Mouse (Mus musculus): ENCODE data around the gene Obp2a. TPM values are rescaled to one million over a fixed set of nuclear protein-coding genes. Genes with fewer than 3 reads are reported as not detected.

Obp2a gene
- polyA plus RNA-seq, 1 experiment from 2014 or later, result not detected

DNA sequence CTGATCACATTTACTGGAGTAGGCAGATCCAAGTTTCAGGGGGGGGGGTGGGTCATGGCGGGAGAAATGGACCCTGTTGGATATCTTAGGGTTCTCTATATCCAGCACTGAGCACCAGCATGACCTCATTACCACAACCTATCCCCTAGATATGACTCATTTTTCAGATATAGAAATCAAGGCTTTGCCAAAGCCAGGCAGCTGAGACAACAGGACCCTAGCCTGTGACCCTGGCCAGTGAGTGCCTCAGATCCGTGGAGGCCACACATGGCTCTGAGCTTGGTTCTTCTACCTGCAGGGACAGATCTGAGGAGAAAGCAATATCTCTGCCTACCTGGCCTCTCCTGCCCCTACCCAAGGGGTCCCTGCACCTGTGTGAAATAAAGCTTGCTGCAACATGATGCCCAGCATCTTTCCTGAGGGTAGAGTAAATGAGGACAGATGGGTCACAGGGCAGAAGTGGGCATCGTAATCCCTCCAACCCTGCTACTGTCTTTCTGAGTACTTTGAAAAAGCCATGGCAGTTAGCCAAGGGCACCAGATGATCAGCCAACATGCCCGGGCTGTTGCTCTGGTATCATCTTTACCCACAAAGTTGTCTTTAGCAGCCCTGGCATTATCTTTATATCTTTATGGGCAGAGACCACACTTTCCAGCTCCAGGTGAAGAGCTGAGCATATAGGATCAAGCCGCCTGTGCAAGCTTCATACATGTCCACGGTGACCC lies 38.4 kb upstream of the Obp2a start:
- Histone ChIP-seq H3K4me2 (ENCODE audit: low read length) (no peak overlapping the region), H3K9ac (ENCODE audit: low read length) (no peak overlapping the region), H3K36me3 (ENCODE audit: control insufficient read depth, insufficient read depth, low read length) (no peaks in the 10 kb centered on the region), H3K27me3 (ENCODE audit: control insufficient read depth, insufficient read depth, low read length) (no peaks in the 10 kb centered on the region), H3K9me3 (ENCODE audit: control insufficient read depth, low read length) (no peaks in the 10 kb centered on the region), H3K4me3 (ENCODE audit: control insufficient read depth in 1 of 2, insufficient read depth in 1 of 2, low read depth in 1 of 2, low read length in 2 of 2) (no peak overlapping the region), H3K4me1 (ENCODE audit: control insufficient read depth in 2 of 2, insufficient read depth in 2 of 2, low read length in 2 of 2) (no peaks in the 10 kb centered on the region), H3K27ac (replicated peaks in 1 of 2; ENCODE audit: control insufficient read depth in 1 of 2, insufficient read depth in 1 of 2, low read depth in 2 of 2, low read length in 2 of 2) (no peak overlapping the region)
- ATAC-seq (ENCODE audit: insufficient number of reproducible peaks, insufficient read depth, low FRiP score, low read depth), result no peak
- WGBS, result 76% methylated on average over 6 of the region's 6 CpGs

DNA sequence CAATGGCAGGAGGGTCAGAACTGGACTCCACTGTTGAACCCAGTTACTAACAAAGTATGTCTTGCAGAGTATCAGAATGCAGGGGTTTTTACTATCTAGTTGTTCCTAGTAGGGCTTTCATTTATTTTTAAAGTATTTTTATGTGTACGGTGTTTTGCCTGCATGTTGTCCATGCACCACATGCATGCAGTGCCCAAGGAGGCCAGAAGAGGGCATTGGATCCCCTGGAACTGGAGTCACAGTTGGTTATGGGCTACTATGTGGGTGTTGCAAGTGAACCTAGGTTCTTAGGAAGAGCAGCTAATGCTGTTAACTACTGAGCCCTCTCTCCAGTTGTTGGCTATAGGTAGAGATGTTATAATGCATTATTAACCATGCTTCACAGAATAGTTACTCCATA lies 36.3 kb upstream of the Obp2a start:
- no peak for ATAC-seq (ENCODE audit: insufficient number of reproducible peaks, insufficient read depth, low FRiP score, low read depth)
- WGBS, result 69% methylated on average over 1 of the region's 1 CpGs
- Histone ChIP-seq H3K4me3 (ENCODE audit: control insufficient read depth in 1 of 2, insufficient read depth in 1 of 2, low read depth in 1 of 2, low read length in 2 of 2) (no peak overlapping the region), H3K36me3 (ENCODE audit: control insufficient read depth, insufficient read depth, low read length) (no peaks in the 10 kb centered on the region), H3K9ac (ENCODE audit: low read length) (no peak overlapping the region), H3K4me1 (ENCODE audit: control insufficient read depth in 2 of 2, insufficient read depth in 2 of 2, low read length in 2 of 2) (no peaks in the 10 kb centered on the region), H3K27me3 (ENCODE audit: control insufficient read depth, insufficient read depth, low read length) (no peaks in the 10 kb centered on the region), H3K27ac (replicated peaks in 1 of 2; ENCODE audit: control insufficient read depth in 1 of 2, insufficient read depth in 1 of 2, low read depth in 2 of 2, low read length in 2 of 2) (no peak overlapping the region), H3K9me3 (ENCODE audit: control insufficient read depth, low read length) (no peaks in the 10 kb centered on the region), H3K4me2 (ENCODE audit: low read length) (no peak overlapping the region)

DNA sequence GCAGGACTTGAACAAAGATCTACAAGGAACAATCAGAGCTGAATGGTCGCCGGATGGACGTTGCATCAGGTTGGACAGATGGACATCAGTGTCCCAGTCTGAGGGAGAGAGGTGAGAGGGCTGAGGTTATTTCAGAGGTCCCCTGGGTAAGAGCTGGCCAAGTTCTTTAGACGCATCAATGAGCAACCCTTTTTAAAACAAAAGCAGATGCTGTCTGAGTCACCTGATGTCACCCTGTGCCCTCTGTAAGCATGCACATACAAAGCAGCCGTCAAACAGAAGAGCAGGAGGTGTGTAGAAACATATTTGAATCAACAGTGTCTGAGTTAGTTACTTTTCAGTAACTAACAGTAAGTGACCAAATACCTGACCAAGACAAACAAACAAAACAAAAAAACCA lies 35.7 kb upstream of the Obp2a start:
- Histone ChIP-seq H3K27ac (replicated peaks in 1 of 2; ENCODE audit: control insufficient read depth in 1 of 2, insufficient read depth in 1 of 2, low read depth in 2 of 2, low read length in 2 of 2) (no peak overlapping the region), H3K9me3 (ENCODE audit: control insufficient read depth, low read length) (no peaks in the 10 kb centered on the region), H3K9ac (ENCODE audit: low read length) (no peak overlapping the region), H3K4me2 (ENCODE audit: low read length) (no peak overlapping the region), H3K27me3 (ENCODE audit: control insufficient read depth, insufficient read depth, low read length) (no peaks in the 10 kb centered on the region), H3K4me3 (ENCODE audit: control insufficient read depth in 1 of 2, insufficient read depth in 1 of 2, low read depth in 1 of 2, low read length in 2 of 2) (no peak overlapping the region), H3K36me3 (ENCODE audit: control insufficient read depth, insufficient read depth, low read length) (no peaks in the 10 kb centered on the region), H3K4me1 (ENCODE audit: control insufficient read depth in 2 of 2, insufficient read depth in 2 of 2, low read length in 2 of 2) (no peaks in the 10 kb centered on the region)
- WGBS, result 84% methylated on average over 5 of the region's 5 CpGs
- ATAC-seq (ENCODE audit: insufficient number of reproducible peaks, insufficient read depth, low FRiP score, low read depth), result no peak

DNA sequence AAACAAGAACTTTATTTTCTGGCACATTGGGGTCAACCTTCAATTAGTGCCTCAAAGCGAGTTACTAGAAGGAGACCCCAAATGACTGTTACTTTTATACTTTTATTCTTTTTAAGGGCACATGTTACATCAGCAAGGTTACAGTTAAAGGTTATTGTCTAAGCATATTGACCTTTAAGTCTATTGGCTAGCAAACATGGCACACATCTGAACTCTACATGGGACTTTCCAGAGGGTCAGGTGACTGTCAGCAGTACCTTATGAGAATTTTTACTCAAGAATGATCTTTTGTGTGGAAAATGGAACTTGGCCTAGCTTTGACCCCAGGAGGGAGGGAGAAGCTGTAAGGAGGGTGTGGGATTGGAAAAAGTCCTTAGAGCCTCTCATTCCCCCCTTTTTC lies 33.3 kb upstream of the Obp2a start:
- no peak for ATAC-seq (ENCODE audit: insufficient number of reproducible peaks, insufficient read depth, low FRiP score, low read depth)
- Histone ChIP-seq H3K27me3 (ENCODE audit: control insufficient read depth, insufficient read depth, low read length) (no peaks in the 10 kb centered on the region), H3K4me2 (ENCODE audit: low read length) (no peak overlapping the region), H3K27ac (replicated peaks in 1 of 2; ENCODE audit: control insufficient read depth in 1 of 2, insufficient read depth in 1 of 2, low read depth in 2 of 2, low read length in 2 of 2) (no peak overlapping the region), H3K4me1 (ENCODE audit: control insufficient read depth in 2 of 2, insufficient read depth in 2 of 2, low read length in 2 of 2) (no peaks in the 10 kb centered on the region), H3K9ac (ENCODE audit: low read length) (no peak overlapping the region), H3K36me3 (ENCODE audit: control insufficient read depth, insufficient read depth, low read length) (no peaks in the 10 kb centered on the region), H3K4me3 (ENCODE audit: control insufficient read depth in 1 of 2, insufficient read depth in 1 of 2, low read depth in 1 of 2, low read length in 2 of 2) (no peak overlapping the region), H3K9me3 (ENCODE audit: control insufficient read depth, low read length) (no peaks in the 10 kb centered on the region)
- WGBS, result 67% methylated on average over 1 of the region's 1 CpGs

DNA sequence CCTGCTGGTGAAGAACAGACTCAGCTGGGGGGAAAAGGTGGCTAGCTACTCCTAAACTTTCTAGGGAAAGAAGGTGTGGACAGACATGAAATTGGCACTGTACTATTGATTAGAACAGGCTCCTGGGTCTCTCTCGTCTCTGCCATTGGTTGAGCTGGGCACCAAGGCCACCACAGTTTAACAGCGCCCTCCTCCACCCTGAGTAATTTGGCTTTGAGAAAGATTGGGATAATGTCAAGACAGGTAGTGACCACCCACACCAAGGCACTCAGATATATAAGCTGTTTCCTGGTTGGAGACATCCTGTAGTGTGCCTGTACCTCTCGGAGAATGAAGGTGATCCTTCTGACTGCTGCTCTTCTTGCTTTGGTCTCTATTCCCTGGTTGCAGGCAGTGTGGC lies 23.4 kb upstream of the Obp2a start, which contains the start of gene Lcn6:
Gene Lcn6 (plus strand): TSS at position 301 of the 400 bp plus-strand sequence.
- H3K27me3 ChIP-seq (ENCODE audit: control insufficient read depth, insufficient read depth, low read length), result no peaks in the 10 kb centered on the region
- H3K9me3 ChIP-seq (ENCODE audit: control insufficient read depth, low read length), result no peaks in the 10 kb centered on the region
- no peaks in the 10 kb centered on the region for H3K36me3 ChIP-seq (ENCODE audit: control insufficient read depth, insufficient read depth, low read length)
- H3K4me1 ChIP-seq (ENCODE audit: control insufficient read depth in 2 of 2, insufficient read depth in 2 of 2, low read length in 2 of 2), result no peaks in the 10 kb centered on the region
- no peak for ATAC-seq (ENCODE audit: insufficient number of reproducible peaks, insufficient read depth, low FRiP score, low read depth)
- H3K4me3 ChIP-seq (ENCODE audit: control insufficient read depth in 1 of 2, insufficient read depth in 1 of 2, low read depth in 1 of 2, low read length in 2 of 2), result no peak within 1 kb of the TSS
- WGBS, result 78% methylated on average over 3 of the region's 3 CpGs
- no peak within 1 kb of the TSS for H3K27ac ChIP-seq (replicated peaks in 1 of 2; ENCODE audit: control insufficient read depth in 1 of 2, insufficient read depth in 1 of 2, low read depth in 2 of 2, low read length in 2 of 2)
- no peak within 1 kb of the TSS for H3K9ac ChIP-seq (ENCODE audit: low read length)
- H3K4me2 ChIP-seq (ENCODE audit: low read length), result no peak within 1 kb of the TSS

DNA sequence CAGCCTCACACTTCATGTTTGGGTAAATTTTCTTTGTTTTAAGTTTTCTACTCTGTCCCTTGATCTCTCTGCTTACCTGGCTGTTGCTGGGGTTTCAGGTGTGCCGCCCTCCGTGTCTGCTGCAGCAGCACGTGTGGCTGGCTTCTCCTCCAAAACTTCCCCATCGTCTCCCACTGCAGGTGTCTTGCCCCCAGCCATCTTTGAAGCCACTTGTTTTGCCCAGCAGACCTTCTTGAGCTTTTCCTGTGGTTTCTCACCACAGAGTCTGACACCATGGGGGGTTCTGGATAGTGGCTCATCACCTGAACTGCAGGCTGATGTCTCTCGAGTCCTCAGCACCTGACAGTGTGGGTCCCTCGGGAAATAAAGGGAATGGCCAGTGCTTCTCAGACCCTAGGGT lies 20.3 kb upstream of the Obp2a start:
- Histone ChIP-seq H3K27me3 (ENCODE audit: control insufficient read depth, insufficient read depth, low read length) (no peaks in the 10 kb centered on the region), H3K4me2 (ENCODE audit: low read length) (no peak overlapping the region), H3K27ac (replicated peaks in 1 of 2; ENCODE audit: control insufficient read depth in 1 of 2, insufficient read depth in 1 of 2, low read depth in 2 of 2, low read length in 2 of 2) (no peak overlapping the region), H3K4me1 (ENCODE audit: control insufficient read depth in 2 of 2, insufficient read depth in 2 of 2, low read length in 2 of 2) (no peaks in the 10 kb centered on the region), H3K36me3 (ENCODE audit: control insufficient read depth, insufficient read depth, low read length) (no peaks in the 10 kb centered on the region), H3K4me3 (ENCODE audit: control insufficient read depth in 1 of 2, insufficient read depth in 1 of 2, low read depth in 1 of 2, low read length in 2 of 2) (no peak overlapping the region), H3K9ac (ENCODE audit: low read length) (no peak overlapping the region), H3K9me3 (ENCODE audit: control insufficient read depth, low read length) (no peaks in the 10 kb centered on the region)
- no peak for ATAC-seq (ENCODE audit: insufficient number of reproducible peaks, insufficient read depth, low FRiP score, low read depth)
- WGBS, result 72% methylated on average over 6 of the region's 6 CpGs

DNA sequence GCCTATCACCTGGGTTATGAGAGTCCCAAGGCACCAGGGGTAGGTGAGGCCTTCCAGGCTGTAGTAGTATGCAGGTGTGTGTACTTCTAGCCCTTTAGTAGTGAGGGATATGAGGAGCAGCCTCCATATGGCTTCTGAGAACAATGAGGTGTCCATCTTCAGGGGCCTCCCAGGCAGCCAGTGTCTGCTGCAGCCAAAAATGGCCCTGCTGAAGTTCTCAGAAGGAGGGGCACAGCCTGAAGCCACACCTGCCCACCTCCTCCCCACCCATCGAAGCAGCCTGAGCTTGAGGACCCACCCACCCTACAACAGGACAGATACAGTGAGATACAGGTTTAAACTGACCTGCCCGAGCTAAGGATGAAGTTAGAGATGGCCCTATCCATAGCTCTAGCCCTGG lies 17.4 kb upstream of the Obp2a start, which contains the start of gene Lcn10:
Gene Lcn10 (plus strand): TSS at position 301 of the 400 bp plus-strand sequence.
- Histone ChIP-seq H3K27ac (replicated peaks in 1 of 2; ENCODE audit: control insufficient read depth in 1 of 2, insufficient read depth in 1 of 2, low read depth in 2 of 2, low read length in 2 of 2) (no peak within 1 kb of the TSS), H3K36me3 (ENCODE audit: control insufficient read depth, insufficient read depth, low read length) (no peaks in the 10 kb centered on the region), H3K9me3 (ENCODE audit: control insufficient read depth, low read length) (no peaks in the 10 kb centered on the region), H3K27me3 (ENCODE audit: control insufficient read depth, insufficient read depth, low read length) (no peaks in the 10 kb centered on the region), H3K4me3 (ENCODE audit: control insufficient read depth in 1 of 2, insufficient read depth in 1 of 2, low read depth in 1 of 2, low read length in 2 of 2) (no peak within 1 kb of the TSS), H3K9ac (ENCODE audit: low read length) (no peak within 1 kb of the TSS), H3K4me1 (ENCODE audit: control insufficient read depth in 2 of 2, insufficient read depth in 2 of 2, low read length in 2 of 2) (no peaks in the 10 kb centered on the region), H3K4me2 (ENCODE audit: low read length) (no peak within 1 kb of the TSS)
- ATAC-seq (ENCODE audit: insufficient number of reproducible peaks, insufficient read depth, low FRiP score, low read depth), result no peak
- 70% methylated on average over 2 of the region's 2 CpGs for WGBS

DNA sequence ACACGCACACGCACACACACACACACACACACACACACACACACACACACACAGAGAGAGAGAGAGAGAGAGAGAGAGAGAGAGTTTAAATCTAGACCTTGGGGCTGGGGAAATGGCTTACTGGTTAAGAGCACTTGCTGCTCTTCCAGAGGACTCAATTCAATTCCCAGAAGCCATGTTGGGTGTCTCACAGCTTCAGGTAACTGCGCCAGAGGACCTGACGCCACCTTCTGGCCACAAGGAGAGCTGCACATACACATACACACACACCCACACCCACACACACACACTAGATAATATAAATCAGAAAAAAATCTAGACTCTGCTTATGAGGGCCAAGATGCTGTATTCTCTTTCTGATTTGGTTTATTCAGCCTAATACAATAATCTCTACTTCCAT lies 12.9 kb upstream of the Obp2a start:
- no peak overlapping the region for H3K9ac ChIP-seq (ENCODE audit: low read length)
- H3K9me3 ChIP-seq (ENCODE audit: control insufficient read depth, low read length), result no peaks in the 10 kb centered on the region
- H3K4me1 ChIP-seq (ENCODE audit: control insufficient read depth in 2 of 2, insufficient read depth in 2 of 2, low read length in 2 of 2), result no peaks in the 10 kb centered on the region
- no peak overlapping the region for H3K27ac ChIP-seq (replicated peaks in 1 of 2; ENCODE audit: control insufficient read depth in 1 of 2, insufficient read depth in 1 of 2, low read depth in 2 of 2, low read length in 2 of 2)
- H3K4me2 ChIP-seq (ENCODE audit: low read length), result no peak overlapping the region
- WGBS, result 56% methylated on average over 4 of the region's 4 CpGs
- no peaks in the 10 kb centered on the region for H3K27me3 ChIP-seq (ENCODE audit: control insufficient read depth, insufficient read depth, low read length)
- ATAC-seq (ENCODE audit: insufficient number of reproducible peaks, insufficient read depth, low FRiP score, low read depth), result no peak
- H3K36me3 ChIP-seq (ENCODE audit: control insufficient read depth, insufficient read depth, low read length), result no peaks in the 10 kb centered on the region
- no peak overlapping the region for H3K4me3 ChIP-seq (ENCODE audit: control insufficient read depth in 1 of 2, insufficient read depth in 1 of 2, low read depth in 1 of 2, low read length in 2 of 2)
